In genomic region chr8:104110498-104111134, GRCm38 (mm10) we compare ENCODE assay signal across 13 mouse cellular contexts. TPM values are rescaled to one million over a fixed set of nuclear protein-coding genes. Genes with fewer than 3 reads are reported as not detected.
DNase-seq lines count a peak whose midpoint lies in the region; ATAC-seq and TF ChIP-seq lines count a peak whose summit lies in the region.
"Had no signal": no experiment of that assay in that cellular context is flagged by ENCODE, and none has a peak within 500 bp of the region (broad histone marks: within the 10 kb centered on the region; RNA-seq: fewer than 3 reads in every experiment).

No protein-coding gene starts in this region.

- no peaks in the 10 kb centered on the region for H3K27me3 ChIP-seq in heart, embryonic 13.5 days (replicated peaks)
- H3K27me3 ChIP-seq in hindbrain, postnatal 0 days (ENCODE audit: insufficient read depth, low read length), result no peaks in the 10 kb centered on the region
- no peaks in the 10 kb centered on the region for H3K27me3 ChIP-seq in hindbrain, embryonic 10.5 days (ENCODE audit: insufficient read depth, poor library complexity, severe bottlenecking)
- H3K27me3 ChIP-seq: embryonic facial prominence, embryonic 13.5 days; neural tube, embryonic 12.5 days had no signal

- H3K36me3 ChIP-seq in heart, embryonic 13.5 days, result peaks cover 6% of the 10 kb centered on the region; the same call in 1 of the 2 replicates
- H3K36me3 ChIP-seq in macrophage (ENCODE audit: inconsistent target), result no peaks in the 10 kb centered on the region
- no peaks in the 10 kb centered on the region for H3K36me3 ChIP-seq in hindbrain, postnatal 0 days (ENCODE audit: insufficient read depth, low read length)
- no peaks in the 10 kb centered on the region for H3K36me3 ChIP-seq in hindbrain, embryonic 10.5 days
- H3K36me3 ChIP-seq: embryonic facial prominence, embryonic 13.5 days; neural tube, embryonic 12.5 days had no signal

- no peak for TF ChIP-seq CTCF in bone marrow macrophage, adult 2 months (IDR thresholded peaks at IDR 0.05; ENCODE audit: low read depth, low read length)
- no peak for TF ChIP-seq CTCF in hindbrain, postnatal 0 days (IDR thresholded peaks at IDR 0.05; ENCODE audit: low read depth)

- no peak overlapping the region for H3K4me3 ChIP-seq in heart, embryonic 13.5 days
- H3K4me3 ChIP-seq in bone marrow macrophage, adult 2 months (ENCODE audit: insufficient read depth, low read length), result peak overlapping the region; percentile 9; the same call in 1 of the 2 replicates
- H3K4me3 ChIP-seq in macrophage (ENCODE audit: inconsistent target), result no peak overlapping the region
- H3K4me3 ChIP-seq in hindbrain, postnatal 0 days (ENCODE audit: low read length), result no peak overlapping the region
- H3K4me3 ChIP-seq in hindbrain, embryonic 10.5 days, result no peak overlapping the region
- H3K4me3 ChIP-seq: embryonic facial prominence, embryonic 13.5 days; neural tube, embryonic 12.5 days had no signal

- H3K27ac ChIP-seq in heart, embryonic 13.5 days (replicated peaks), result peak overlapping the region; percentile 36; the same call in 1 of the 2 replicates
- H3K27ac ChIP-seq in bone marrow macrophage, adult 2 months (ENCODE audit: insufficient read depth, low read depth, low read length), result peak overlapping the region; percentile 85
- H3K27ac ChIP-seq in macrophage, result peak overlapping the region; percentile 87
- H3K27ac ChIP-seq in hindbrain, postnatal 0 days, result no peak overlapping the region
- no peak overlapping the region for H3K27ac ChIP-seq in hindbrain, embryonic 10.5 days
- H3K27ac ChIP-seq: embryonic facial prominence, embryonic 13.5 days; kidney, postnatal 0 days; neural tube, embryonic 12.5 days had no signal

- H3K4me1 ChIP-seq in heart, embryonic 13.5 days, result peaks cover 37% of the 10 kb centered on the region
- H3K4me1 ChIP-seq in bone marrow macrophage, adult 2 months (ENCODE audit: control insufficient read depth, insufficient read depth, low read length), result peaks cover 12% of the 10 kb centered on the region
- 0 out of 2 replicates have a peak, but pooled peaks cover 2% of the 10 kb centered on the region for H3K4me1 ChIP-seq in hindbrain, postnatal 0 days (ENCODE audit: insufficient read depth, low read length)
- peaks cover 13% of the 10 kb centered on the region for H3K4me1 ChIP-seq in hindbrain, embryonic 10.5 days (replicated peaks)
- H3K4me1 ChIP-seq: embryonic facial prominence, embryonic 13.5 days; neural tube, embryonic 12.5 days had no signal

- no peak overlapping the region for H3K4me2 ChIP-seq in heart, embryonic 13.5 days
- H3K4me2 ChIP-seq in hindbrain, postnatal 0 days (ENCODE audit: low read depth, low read length), result no peak overlapping the region
- H3K4me2 ChIP-seq: embryonic facial prominence, embryonic 13.5 days; neural tube, embryonic 12.5 days had no signal

- TF ChIP-seq POLR2A in bone marrow macrophage, adult 2 months (IDR thresholded peaks at IDR 0.05; ENCODE audit: borderline replicate concordance, low read depth, low read length), result no peak

- intact Hi-C loops in heart, postnatal 25 days (cut with DNase I), result loop anchor here (10.0 kb wide), 1 partner anchor 324 kb away; no protein-coding TSS in a partner anchor

- no peaks in the 10 kb centered on the region for H3K79me2 ChIP-seq in macrophage (ENCODE audit: inconsistent target)

- DNase-seq in heart, postnatal 25 days (ENCODE audit: low spot score), result no peak
- DNase-seq in 3T3-L1 (ENCODE audit: low read depth, low spot score), result peak; percentile 51
- no peak for DNase-seq in T-cell, adult 2 months (ENCODE audit: low spot score)
- no peak for DNase-seq in hindbrain, postnatal 0 days (ENCODE audit: low spot score)
- no peak for DNase-seq in hindbrain, embryonic 10.5 days (ENCODE audit: low spot score)
- DNase-seq: forebrain, postnatal 0 days had no signal

- 65% methylated on average over 10 of the region's 10 CpGs for WGBS in heart, embryonic 13.5 days
- 41% methylated on average over 10 of the region's 10 CpGs for WGBS in macrophage (ENCODE audit: missing documents)
- WGBS in hindbrain, postnatal 0 days, result 79% methylated on average over 10 of the region's 10 CpGs
- 88% methylated on average over 10 of the region's 10 CpGs for WGBS in hindbrain, embryonic 10.5 days

- ATAC-seq in heart, embryonic 13.5 days (ENCODE audit: extremely low read depth, insufficient number of reproducible peaks, low FRiP score, low TSS enrichment), result no peak
- ATAC-seq in hindbrain, postnatal 0 days, result no peak
- ATAC-seq: activated CD4-positive, CD25-positive, alpha-beta regulatory T cell, adult 4 months; forebrain, postnatal 0 days had no signal

- H3K9ac ChIP-seq in heart, embryonic 13.5 days, result no peak overlapping the region
- H3K9ac ChIP-seq in hindbrain, postnatal 0 days (replicated peaks; ENCODE audit: low read length), result no peak overlapping the region
- H3K9ac ChIP-seq: embryonic facial prominence, embryonic 13.5 days; forebrain, postnatal 0 days; neural tube, embryonic 12.5 days had no signal

- H3K9me3 ChIP-seq in heart, embryonic 13.5 days, result no peaks in the 10 kb centered on the region
- no peaks in the 10 kb centered on the region for H3K9me3 ChIP-seq in hindbrain, postnatal 0 days (ENCODE audit: low read length)
- H3K9me3 ChIP-seq in hindbrain, embryonic 10.5 days, result no peaks in the 10 kb centered on the region
- H3K9me3 ChIP-seq: embryonic facial prominence, embryonic 13.5 days; neural tube, embryonic 12.5 days had no signal

RNA-seq across cellular contexts. Expression of gene Cdh5, which starts 9.2 kb away (rescaled TPM):
- polyA plus RNA-seq in heart, embryonic 13.5 days (2015; fragmentation: Nextera tagmentation; extraction: Ambion mirVana), result 47.9 and 49.9 TPM in 2 replicates
- 100 to 1,000 TPM; 127 to 153 TPM for total RNA-seq in heart, postnatal 25 days (2021)
- polyA plus RNA-seq in bone marrow macrophage, adult 2 months (2012; ENCODE audit: insufficient read depth, insufficient read length, missing spikeins), result 0.19 TPM in 1 of 2 replicates, not detected in the other
- total RNA-seq in macrophage (2018; cell fraction: chromatin; rRNA removed), result 1 to 10 TPM in 1 of 26 experiments, under 1 TPM in 17, not detected in 8; 0.17 to 2.2 (median 0.23) TPM
- 1 to 10 TPM in 11 of 26 experiments, under 1 TPM in 15; 0.22 to 2.7 (median 0.73) TPM for total RNA-seq in macrophage (2018; cell fraction: cytosol; rRNA removed)
- total RNA-seq in macrophage (2018; cell fraction: nucleus; rRNA removed), result 1 to 10 TPM in 13 of 26 experiments, under 1 TPM in 10, not detected in 3; 0.17 to 4.5 (median 1.4) TPM
- polyA plus RNA-seq in macrophage (2018), result 0.34 to 2.9 TPM (median 1.6 TPM) in 3 replicates
- total RNA-seq in hindbrain, postnatal 0 days (2014; rRNA removed), result 18.3 and 19.7 TPM in 2 replicates
- polyA plus RNA-seq in hindbrain, postnatal 0 days (2015; fragmentation: Nextera tagmentation; extraction: Ambion mirVana), result 8.4 and 8.9 TPM in 2 replicates
- 13.2 and 14.6 TPM in 2 replicates for polyA plus RNA-seq in hindbrain, embryonic 10.5 days (2016; fragmentation: Nextera tagmentation; extraction: Ambion mirVana)

RNA-seq across cellular contexts. Expression of gene Bean1, which starts 59.6 kb away (rescaled TPM):
- polyA plus RNA-seq in heart, embryonic 13.5 days (2015; fragmentation: Nextera tagmentation; extraction: Ambion mirVana), result 0.55 and 0.65 TPM in 2 replicates
- 1 to 10 TPM in 1 of 2 experiments, under 1 TPM in 1; 0.98 to 1.2 TPM for total RNA-seq in heart, postnatal 25 days (2021)
- 0.25 TPM in 1 of 2 replicates, not detected in the other for polyA plus RNA-seq in bone marrow macrophage, adult 2 months (2012; ENCODE audit: insufficient read depth, insufficient read length, missing spikeins)
- total RNA-seq in macrophage (2018; cell fraction: chromatin; rRNA removed), result not detected
- not detected for total RNA-seq in macrophage (2018; cell fraction: cytosol; rRNA removed)
- total RNA-seq in macrophage (2018; cell fraction: nucleus; rRNA removed), result not detected
- not detected in 3 replicates for polyA plus RNA-seq in macrophage (2018)
- total RNA-seq in hindbrain, postnatal 0 days (2014; rRNA removed), result 32.5 and 33.3 TPM in 2 replicates
- polyA plus RNA-seq in hindbrain, postnatal 0 days (2015; fragmentation: Nextera tagmentation; extraction: Ambion mirVana), result 8.3 and 9.2 TPM in 2 replicates
- 0.15 and 0.85 TPM in 2 replicates for polyA plus RNA-seq in hindbrain, embryonic 10.5 days (2016; fragmentation: Nextera tagmentation; extraction: Ambion mirVana)
- polyA plus RNA-seq: activated CD4-positive, CD25-positive, alpha-beta regulatory T cell, adult 4 months had no signal

Comparison
In these comparisons a context has a peak if more than half of its experiments do, and no peak if none do; other contexts are left out.
1. H3K27ac ChIP-seq: peak in heart, embryonic 13.5 days (single experiment), bone marrow macrophage, adult 2 months (single experiment) and macrophage (single experiment); none in hindbrain, postnatal 0 days (single experiment) and hindbrain, embryonic 10.5 days (single experiment).